Mouse (Mus musculus) layer of hippocampus, adult 6 months (tissue): ENCODE results near the gene Rbm7. TPM values are rescaled to one million over a fixed set of nuclear protein-coding genes. Genes with fewer than 3 reads are reported as not detected.

Experiments used
- long read RNA-seq, 2 experiments: library from polyadenylated mRNA; unstranded; transcript quantifications; one replicate each; pipeline ENCODE4 v2.0.0; 2019 to 2020
- microRNA-seq: library from miRNA; unstranded; fragments of <30 nt; microRNA quantifications from one replicate; pipeline ENCODE4 v1.2.0, GENCODE M21; 2020
- polyA plus RNA-seq: library from polyadenylated mRNA; unstranded; fragments of <200 nt; fragmentation: Nextera tagmentation; gene quantifications from 2 replicates; pipeline ENCODE4 v1.2.3, GENCODE M21; 2021

Gene Rbm7
- polyA plus RNA-seq, result 42.1 and 51.3 TPM in 2 replicates
- long read RNA-seq, experiment 1, transcript Rbm7-201 (5 exons, 1,773 nt), result major isoform, 41 of 91 reads
- long read RNA-seq, experiment 1, transcript Rbm7-204 (6 exons, 1,867 nt), result minor isoform, 28 of 91 reads
- long read RNA-seq, experiment 1, partial matches to known transcripts, result 4 of 91 reads
- long read RNA-seq, experiment 1, other reads (novel, unspliced or antisense), result 18 of 91 reads
- long read RNA-seq, experiment 2, transcript Rbm7-204 (6 exons, 1,867 nt), result minor isoform, 64 of 242 reads
- long read RNA-seq, experiment 2, transcript Rbm7-201 (5 exons, 1,773 nt), result major isoform, 118 of 242 reads
- long read RNA-seq, experiment 2, partial matches to known transcripts, result 14 of 242 reads
- long read RNA-seq, experiment 2, other reads (novel, unspliced or antisense), result 44 of 242 reads

DNA sequence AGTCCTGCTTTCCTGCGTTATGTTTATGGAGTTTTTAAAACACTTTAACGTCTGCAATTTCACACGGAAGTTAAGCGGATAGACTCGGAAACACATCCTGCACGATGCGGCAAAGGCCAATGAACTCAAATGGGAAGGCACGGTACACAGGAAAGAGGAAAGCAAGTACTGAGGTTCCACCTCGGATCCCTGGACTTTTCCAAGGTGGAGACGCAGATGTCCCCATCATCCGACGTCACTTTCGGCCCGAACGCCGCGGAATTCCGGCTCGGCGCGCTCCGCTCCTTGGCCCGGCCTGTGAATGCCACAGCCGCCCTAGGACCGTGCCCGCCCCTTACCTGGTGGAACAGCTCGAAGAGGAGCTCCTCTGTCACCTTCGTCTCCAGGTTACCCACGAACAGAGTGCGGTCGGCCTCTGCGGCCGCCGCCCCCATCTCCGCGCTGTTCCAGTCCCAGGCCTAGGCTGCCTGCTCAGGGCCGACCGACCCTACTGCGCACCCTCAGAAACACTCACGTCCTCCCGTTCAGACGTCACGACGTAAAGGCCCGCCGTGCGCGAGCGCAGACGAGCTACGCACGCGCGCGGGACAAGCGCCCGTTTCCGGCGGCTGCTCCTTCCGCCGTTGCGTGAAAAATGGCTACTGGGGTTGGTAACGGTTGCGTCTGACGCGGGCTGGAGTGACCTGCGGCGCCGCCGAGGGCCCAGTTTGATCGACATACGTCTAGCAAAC, at the start of gene Rbm7, which contains the start of gene Gm5617:
Gene Rbm7 (minus strand): TSS at position 483 of the 731 bp plus-strand sequence.
Gene Gm5617 (plus strand): TSS at position 626 of the 731 bp plus-strand sequence.

DNA sequence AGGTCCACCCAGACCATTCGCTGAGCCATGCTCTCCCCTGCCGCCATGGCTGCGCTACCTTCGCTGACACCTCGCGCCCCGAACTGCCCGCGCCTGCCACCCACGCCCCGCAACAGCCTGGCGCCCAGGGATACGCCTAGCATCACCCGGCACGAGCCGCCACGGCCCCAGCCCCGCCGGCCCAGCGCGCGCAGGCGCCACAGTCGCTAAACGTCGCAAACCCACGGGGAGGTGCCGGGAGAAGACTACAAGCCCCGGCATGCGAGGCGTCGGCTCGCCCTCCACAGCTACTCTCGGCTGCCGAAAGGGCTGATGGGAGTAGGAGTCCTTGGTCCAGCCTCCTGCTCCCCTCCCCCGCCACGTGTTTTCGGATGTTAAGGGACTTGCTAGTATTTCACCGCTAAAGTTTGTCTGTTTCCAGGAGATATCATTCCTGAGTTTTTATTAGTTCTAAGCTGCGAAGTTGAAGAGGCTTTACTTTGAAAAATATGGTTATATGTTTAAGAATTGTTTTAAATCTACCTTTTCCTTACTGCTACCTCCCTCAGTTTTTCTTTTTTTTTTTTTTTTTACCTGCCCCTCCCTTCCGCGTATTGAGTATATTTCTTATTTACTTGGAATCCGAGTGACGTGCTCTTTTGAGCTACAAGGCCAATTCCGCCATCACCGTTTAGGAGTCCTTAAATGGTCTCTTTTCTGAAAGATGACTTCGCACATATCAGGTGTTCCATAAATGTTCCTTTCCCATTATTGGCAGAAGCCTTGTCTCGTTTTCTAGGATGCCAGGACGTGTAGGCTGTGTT, 14.5 kb downstream of the Rbm7 start, which contains the start of gene Rexo2:
Gene Rexo2 (minus strand): TSS at position 213 of the 803 bp plus-strand sequence.

Small RNAs within 50 kb of the gene (microRNA-seq; reads per million reads assigned to microRNA genes)
- gene Gm23653, result not detected

Other genes starting within 250 kb of the Rbm7 start
- gene Nxpe2, start 141.8 kb downstream of the Rbm7 start, polyA plus RNA-seq, result 0.16 and 0.29 TPM in 2 replicates
- 190 and 217 TPM in 2 replicates for gene Rexo2, start 14.7 kb downstream of the Rbm7 start, polyA plus RNA-seq
- gene Gm5617, start 143 bp upstream of the Rbm7 start, polyA plus RNA-seq, result 62.1 and 69.3 TPM in 2 replicates
- gene Nnmt, start 109.9 kb upstream of the Rbm7 start, polyA plus RNA-seq, result 4.0 and 5.3 TPM in 2 replicates